Mouse (Mus musculus): ENCODE measurements around the gene Bmpr1a.
"Not testable (repeated sequence)": the region's sequence is repeated elsewhere in the genome, so short reads cannot be mapped to it uniquely, and the experiment has no call there.

The Bmpr1a gene

GRCm38 (mm10) chr14:34450451-34450850 is 52.7 kb downstream of the Bmpr1a start:
- in situ Hi-C loops (cut with MboI, MseI), result no loop called here

DNA sequence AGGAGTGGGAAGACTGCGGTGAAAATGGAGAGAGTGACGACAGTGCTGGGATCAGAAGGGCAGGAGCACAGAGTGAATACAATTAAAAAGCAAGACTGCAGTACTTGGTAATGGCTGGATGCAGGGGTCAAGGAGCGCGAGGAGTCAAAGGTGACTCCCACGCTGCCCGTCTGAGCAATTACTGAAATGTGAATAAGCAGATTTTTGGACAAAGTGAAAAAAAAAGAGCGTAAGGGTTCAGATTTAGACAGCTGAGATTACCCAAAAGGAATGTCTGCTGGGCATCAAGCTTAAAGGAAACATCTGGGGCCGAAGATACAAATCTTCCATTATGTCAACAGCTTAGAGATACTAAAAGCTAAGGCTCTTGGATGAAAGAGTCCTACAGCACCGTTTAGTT is 53.3 kb downstream of the Bmpr1a start:
- in situ Hi-C loops (cut with MboI, MseI), result no loop called here

DNA sequence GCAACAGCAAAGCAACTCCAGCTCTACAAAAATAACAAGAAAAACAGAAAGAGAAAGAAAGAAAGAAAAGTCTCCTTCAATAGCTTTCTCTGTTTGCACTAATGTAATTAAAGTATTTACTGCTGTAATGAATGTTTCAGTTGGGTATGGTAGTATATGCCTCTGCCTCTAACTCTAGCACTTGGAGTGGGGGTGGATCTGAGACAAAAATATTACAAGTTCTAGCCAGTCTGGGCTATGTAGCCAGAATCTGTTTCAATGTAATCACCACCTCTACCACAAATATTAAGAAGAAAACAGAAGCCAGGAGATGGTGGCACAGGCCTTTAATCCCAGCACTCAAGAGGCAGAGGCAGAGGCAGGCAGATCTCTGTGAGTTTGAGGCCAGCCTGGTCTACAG is 54.7 kb downstream of the Bmpr1a start:
- in situ Hi-C loops (cut with MboI, MseI), result no loop called here

DNA sequence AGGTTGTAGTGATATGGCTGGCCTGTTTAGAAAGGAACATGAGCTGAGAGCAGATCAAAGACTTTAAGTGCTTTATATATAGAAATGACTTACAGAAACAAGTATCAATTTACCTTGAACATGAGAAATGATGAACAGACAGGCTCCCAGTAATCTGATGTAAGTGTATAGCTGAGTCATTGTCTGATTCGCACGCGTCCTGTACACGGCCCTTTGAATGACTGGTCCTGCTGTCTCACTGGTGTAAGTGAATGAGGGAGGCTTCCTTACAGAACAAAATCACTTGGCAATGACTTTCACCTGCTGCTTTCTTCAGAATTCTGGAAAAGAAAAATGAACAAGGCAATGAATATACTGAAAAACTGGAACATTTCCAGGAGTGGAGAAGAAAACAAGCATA is 55.5 kb downstream of the Bmpr1a start:
- in situ Hi-C loops (cut with MboI, MseI), result no loop called here

- in situ Hi-C loops (cut with MboI, MseI), result no loop called here
These were observed 56.5 kb downstream of the Bmpr1a start for GRCm38 (mm10) chr14:34446624-34447023.

- in situ Hi-C loops (cut with MboI, MseI), result no loop called here
These were observed 57.8 kb downstream of the Bmpr1a start for GRCm38 (mm10) chr14:34445348-34445747.

- in situ Hi-C loops (cut with MboI, MseI), result no loop called here
These were observed 58.2 kb downstream of the Bmpr1a start for GRCm38 (mm10) chr14:34444924-34445323.

- in situ Hi-C loops (cut with MboI, MseI), result no loop called here
These were observed 58.8 kb downstream of the Bmpr1a start for GRCm38 (mm10) chr14:34444368-34444767.

GRCm38 (mm10) chr14:34442531-34442930 is 60.6 kb downstream of the Bmpr1a start:
- in situ Hi-C loops (cut with MboI, MseI), result no loop called here

- in situ Hi-C loops (cut with MboI, MseI), result no loop called here
These were observed 62.5 kb downstream of the Bmpr1a start for GRCm38 (mm10) chr14:34440526-34441066.

- in situ Hi-C loops (cut with MboI, MseI), result no loop called here
These were observed 74.1 kb downstream of the Bmpr1a start for GRCm38 (mm10) chr14:34429069-34429468.

DNA sequence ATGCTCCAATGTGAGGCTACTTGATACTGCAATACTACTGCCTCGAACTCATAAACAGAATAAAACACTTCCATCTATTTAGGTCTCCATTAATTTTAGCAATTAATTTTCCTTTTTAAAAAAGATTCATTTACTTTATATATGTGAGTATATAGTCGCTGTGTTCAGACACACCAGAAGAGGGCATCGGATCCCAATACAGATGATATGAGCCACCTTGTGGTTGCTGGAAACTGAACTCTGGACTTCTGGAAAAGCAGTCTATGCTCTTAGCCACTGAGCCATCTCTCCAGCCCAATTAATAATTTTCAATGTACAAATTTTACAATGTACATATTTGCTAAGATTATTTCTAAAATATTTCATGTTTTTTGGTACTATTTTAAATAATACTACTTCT is 74.9 kb downstream of the Bmpr1a start:
- in situ Hi-C loops (cut with MboI, MseI), result no loop called here

- in situ Hi-C loops (cut with MboI, MseI), result loop anchor here (5.0 kb wide), 1 partner anchor 136 kb away; no protein-coding TSS in a partner anchor
These were observed 82.1 kb downstream of the Bmpr1a start for GRCm38 (mm10) chr14:34421078-34421477.

DNA sequence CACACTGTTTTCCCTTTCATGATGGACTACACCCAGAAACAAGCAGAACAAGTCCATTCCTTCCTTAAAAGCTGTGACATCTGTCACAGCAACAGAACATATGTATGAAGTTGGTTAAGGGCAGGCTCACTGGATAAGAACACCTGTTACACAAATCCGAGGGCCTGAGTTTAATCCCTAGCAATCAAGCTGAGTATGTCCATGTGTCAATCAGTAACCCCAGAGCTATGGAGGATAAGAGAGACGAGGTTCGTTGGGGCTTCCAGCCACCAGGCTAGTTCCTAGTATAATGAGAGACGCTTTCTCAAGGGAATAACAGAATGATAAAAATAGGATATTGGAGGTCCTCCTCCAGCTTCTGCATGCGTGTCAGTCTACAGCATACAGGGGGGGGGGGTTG is 85.6 kb downstream of the Bmpr1a start:
- in situ Hi-C loops (cut with MboI, MseI), result no loop called here

DNA sequence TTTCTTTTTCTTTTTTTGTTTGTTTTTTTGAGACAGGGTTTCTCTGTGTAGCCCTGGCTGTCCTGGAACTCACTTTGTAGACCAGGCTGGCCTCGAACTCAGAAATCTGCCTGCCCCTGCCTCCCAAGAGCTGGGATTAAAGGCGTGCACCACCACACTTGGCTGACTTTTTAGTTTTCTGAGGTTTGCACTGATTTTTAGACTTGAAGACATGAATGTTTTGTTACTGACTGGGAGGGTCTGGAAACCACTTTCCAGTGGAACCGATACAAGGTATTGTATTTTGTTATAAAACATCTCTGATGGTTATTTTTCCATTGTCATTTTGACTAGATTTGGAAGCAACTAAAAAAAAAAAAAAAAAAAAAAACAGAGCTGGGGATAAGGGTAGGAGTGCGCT is 86.2 kb downstream of the Bmpr1a start:
- in situ Hi-C loops (cut with MboI, MseI), result not testable (repeated sequence)

GRCm38 (mm10) chr14:34412164-34412896 is 90.8 kb downstream of the Bmpr1a start:
- in situ Hi-C loops (cut with MboI, MseI), result no loop called here

GRCm38 (mm10) chr14:34410716-34411115 is 92.4 kb downstream of the Bmpr1a start:
- in situ Hi-C loops (cut with MboI, MseI), result no loop called here

GRCm38 (mm10) chr14:34403424-34403823 is 99.7 kb downstream of the Bmpr1a start:
- in situ Hi-C loops (cut with MboI, MseI), result loop anchor here (5.0 kb wide), 1 partner anchor 41 kb away; no protein-coding TSS in a partner anchor

DNA sequence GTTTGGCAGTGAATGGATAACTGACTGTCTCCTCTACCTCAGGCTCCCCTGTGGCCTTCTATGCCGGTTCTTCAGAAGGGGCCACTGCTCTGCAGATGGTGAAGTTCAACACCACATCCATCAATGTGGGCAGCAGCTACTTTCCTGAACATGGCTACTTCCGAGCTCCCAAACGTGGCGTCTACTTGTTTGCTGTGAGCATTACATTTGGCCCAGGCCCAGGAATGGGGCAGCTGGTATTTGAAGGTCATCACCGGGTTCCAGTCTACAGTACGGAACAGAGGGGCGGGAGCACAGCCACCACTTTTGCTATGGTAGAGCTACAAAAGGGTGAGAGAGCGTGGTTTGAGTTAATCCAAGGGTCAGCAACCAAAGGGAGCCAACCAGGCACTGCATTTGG is 100.3 kb downstream of the Bmpr1a start:
- in situ Hi-C loops (cut with MboI, MseI), result loop anchor here (5.0 kb wide), 1 partner anchor 41 kb away; no protein-coding TSS in a partner anchor

- in situ Hi-C loops (cut with MboI, MseI), result loop anchor here (5.0 kb wide), 1 partner anchor 39 kb away; no protein-coding TSS in a partner anchor
These were observed 102.0 kb downstream of the Bmpr1a start for GRCm38 (mm10) chr14:34401135-34401534.

DNA sequence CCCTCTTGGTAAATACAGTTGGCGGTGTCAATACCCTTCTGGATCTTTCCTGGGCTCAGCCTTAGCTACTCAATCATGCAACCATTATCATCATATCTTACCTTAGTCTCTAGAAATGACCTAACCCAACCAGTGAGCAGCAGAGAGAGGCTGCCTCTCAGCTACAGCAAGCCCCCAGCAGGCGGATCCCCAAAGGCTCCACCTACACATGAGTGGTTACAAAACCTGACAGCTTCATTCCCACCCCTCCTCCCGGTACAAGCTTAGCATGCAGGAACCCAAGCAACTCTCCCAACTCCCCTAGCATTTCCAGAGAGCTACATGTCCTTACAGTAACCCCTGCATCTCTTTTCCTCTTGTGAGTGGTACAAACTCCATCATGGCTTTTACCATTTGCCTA is 103.1 kb downstream of the Bmpr1a start:
- in situ Hi-C loops (cut with MboI, MseI), result loop anchor here (5.0 kb wide), 1 partner anchor 38 kb away; no protein-coding TSS in a partner anchor

GRCm38 (mm10) chr14:34399301-34399700 is 103.8 kb downstream of the Bmpr1a start:
- in situ Hi-C loops (cut with MboI, MseI), result loop anchor here (5.0 kb wide), 1 partner anchor 292 kb away; no protein-coding TSS in a partner anchor

DNA sequence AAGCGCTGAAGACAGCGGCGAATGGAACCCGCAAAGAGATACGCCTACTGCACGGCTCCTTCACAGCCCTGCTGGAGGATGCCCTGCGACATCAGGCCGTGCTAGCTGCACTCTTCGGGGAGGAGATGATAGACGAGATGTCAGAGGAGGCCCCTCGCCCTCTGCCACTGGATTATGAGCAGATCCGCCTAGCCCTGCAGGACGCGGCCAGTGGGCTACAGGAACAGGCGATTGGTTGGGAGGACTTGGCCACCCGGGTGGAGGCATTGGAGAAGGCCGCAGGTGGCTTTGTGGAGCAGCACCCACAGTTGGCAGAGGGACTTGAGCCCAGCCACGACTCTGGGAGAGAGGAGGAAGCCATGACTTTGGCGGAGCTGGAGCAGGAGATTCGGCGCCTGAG is 104.2 kb downstream of the Bmpr1a start:
- in situ Hi-C loops (cut with MboI, MseI), result loop anchor here (5.0 kb wide), 1 partner anchor 292 kb away; no protein-coding TSS in a partner anchor
